Mouse (Mus musculus): ENCODE data around the gene Cmtm6.
"Not testable (repeated sequence)": the region's sequence is repeated elsewhere in the genome, so short reads cannot be mapped to it uniquely, and the experiment has no call there.

Gene Cmtm6

GRCm38 (mm10) chr9:114731011-114731755 lies at the start of gene Cmtm6:
Cmtm6 (plus strand) TSS chr9:114731116.
- peak; percentile 98 for DNase-seq

DNA sequence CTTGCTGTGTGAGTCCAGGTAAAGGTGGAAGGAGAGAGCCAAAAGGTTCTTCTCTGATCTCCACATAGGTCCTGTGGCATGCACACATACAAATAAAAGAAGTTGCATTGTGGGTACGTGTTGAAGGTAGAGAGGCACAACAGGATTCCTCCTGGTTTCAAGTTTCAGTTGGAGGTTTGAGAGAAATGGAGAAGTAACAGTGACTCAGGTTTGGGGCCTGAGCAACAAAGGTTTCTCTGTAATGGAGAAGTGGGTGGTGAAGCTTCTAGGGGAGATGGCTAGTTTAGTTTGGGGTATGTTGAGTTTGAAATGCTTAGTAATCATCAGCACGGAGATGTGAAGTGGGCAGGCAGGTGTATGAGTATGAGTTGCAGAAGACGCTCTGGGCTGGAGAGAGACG lies 48.7 kb upstream of the Cmtm6 start:
- no peak for DNase-seq

- DNase-seq: no peak
Observed at GRCm38 (mm10) chr9:114686245-114686644, 44.7 kb upstream of the Cmtm6 start.

GRCm38 (mm10) chr9:114687639-114688038 lies 43.3 kb upstream of the Cmtm6 start:
- no peak for DNase-seq

- DNase-seq: peak; percentile 99
Observed at GRCm38 (mm10) chr9:114688252-114688952, 42.5 kb upstream of the Cmtm6 start, which contains the start of gene Dync1li1. Dync1li1 (plus strand) TSS chr9:114688790.

DNA sequence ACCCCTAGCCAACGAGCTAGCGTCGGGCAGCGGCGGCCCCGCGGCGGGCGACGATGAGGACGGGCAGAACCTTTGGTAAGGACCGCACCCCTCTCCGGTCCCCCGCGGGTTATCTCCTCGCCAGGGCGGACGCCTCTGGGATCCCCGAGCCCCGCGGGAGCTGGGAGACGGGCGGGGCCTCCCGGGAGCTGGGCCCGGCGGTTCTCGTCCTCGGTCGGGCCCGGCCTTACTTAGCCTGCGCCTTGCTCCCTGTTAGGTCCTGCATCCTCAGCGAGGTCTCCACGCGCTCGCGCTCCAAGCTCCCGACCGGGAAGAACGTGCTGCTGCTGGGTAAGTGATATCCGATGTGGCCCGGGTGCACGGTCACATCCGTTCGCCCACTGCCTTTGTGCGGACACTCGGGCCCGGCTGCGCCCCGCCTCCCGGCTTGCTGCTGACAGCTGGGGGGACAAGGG lies 41.9 kb upstream of the Cmtm6 start:
- DNase-seq: peak in 1 of 2 experiments; percentile 64

DNA sequence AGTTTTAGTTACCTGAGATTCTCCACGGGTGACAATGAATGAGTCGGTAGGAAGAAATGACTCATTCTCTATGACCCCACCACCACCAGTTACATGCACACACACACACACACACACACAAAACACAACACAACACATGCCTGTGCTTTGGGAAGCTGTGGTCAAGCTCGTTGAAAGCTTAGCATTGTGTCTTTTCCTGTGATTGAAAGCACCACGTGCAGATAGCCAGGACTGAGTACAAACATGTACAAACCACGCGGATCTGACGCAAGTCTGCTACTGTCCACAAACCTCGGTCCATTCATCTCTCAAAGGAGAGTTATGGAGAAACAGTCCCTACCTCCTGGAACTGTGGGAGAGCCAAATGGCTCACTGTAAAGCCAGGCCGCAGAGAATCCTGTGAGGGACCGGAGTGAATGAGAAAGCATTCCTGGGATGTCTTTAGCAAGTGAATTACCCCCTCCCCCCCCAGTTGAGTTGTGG lies 40.8 kb upstream of the Cmtm6 start:
- no peak for DNase-seq

GRCm38 (mm10) chr9:114691112-114691511 lies 39.8 kb upstream of the Cmtm6 start:
- DNase-seq: no peak

DNA sequence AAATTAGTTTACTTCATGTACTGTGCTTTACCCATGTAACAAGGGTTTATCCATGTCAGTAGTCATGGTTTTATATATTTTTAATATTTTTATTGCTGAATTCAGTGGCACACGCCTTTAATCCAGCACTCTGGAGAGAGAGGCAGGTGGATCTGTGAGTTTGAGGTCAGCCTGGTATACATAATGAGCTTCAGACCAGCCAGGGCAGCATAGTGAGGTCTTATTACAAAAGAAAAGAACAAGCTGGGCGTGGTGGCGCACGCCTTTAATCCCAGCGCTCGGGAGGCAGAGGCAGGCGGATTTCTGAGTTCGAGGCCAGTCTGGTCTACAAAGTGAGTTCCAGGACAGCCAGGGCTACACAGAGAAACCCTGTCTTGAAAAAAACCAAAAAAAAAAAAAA lies 35.3 kb upstream of the Cmtm6 start:
- not testable (repeated sequence) for DNase-seq

DNA sequence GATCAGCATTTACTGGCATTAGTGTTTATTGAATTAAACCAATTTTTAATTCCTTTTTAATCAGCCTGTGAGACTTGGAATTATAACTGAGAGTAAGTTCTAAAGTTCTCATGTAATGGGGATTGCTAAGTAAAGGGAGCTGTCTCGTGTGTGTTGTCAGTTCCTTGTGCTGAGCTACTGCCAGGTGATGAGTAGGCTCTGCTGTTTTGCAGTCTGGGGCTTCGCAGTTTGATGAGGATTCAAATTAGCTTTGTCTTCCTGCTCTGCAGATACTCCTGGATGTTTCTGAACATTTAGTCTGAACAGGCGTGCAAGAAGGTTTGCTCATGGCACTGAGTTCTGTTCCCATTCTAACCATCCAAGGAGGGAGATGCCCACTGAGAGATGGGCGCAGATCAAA lies 33.8 kb upstream of the Cmtm6 start:
- no peak for DNase-seq

GRCm38 (mm10) chr9:114697926-114698325 lies 33.0 kb upstream of the Cmtm6 start:
- DNase-seq: no peak

DNA sequence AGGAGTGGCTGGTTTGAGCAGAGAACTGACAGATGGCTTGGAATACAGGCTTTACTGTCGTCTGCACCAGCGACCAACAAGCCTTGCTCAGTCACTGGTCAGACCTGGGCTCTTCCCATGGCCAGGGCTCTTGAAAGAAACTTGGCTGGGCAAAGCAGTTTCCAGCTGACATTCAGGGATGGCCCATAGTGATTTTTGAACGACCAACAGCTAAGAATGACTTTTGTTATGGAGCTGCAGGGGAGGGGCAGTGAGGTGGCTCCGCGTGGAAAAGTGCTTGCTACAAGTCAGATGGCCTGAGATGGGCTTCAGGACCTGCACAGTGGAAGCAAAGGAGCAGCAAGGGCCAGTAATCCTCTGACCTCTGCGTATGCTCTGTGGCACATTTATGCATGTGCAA lies 31.7 kb upstream of the Cmtm6 start:
- DNase-seq: peak; percentile 35 to 45

DNA sequence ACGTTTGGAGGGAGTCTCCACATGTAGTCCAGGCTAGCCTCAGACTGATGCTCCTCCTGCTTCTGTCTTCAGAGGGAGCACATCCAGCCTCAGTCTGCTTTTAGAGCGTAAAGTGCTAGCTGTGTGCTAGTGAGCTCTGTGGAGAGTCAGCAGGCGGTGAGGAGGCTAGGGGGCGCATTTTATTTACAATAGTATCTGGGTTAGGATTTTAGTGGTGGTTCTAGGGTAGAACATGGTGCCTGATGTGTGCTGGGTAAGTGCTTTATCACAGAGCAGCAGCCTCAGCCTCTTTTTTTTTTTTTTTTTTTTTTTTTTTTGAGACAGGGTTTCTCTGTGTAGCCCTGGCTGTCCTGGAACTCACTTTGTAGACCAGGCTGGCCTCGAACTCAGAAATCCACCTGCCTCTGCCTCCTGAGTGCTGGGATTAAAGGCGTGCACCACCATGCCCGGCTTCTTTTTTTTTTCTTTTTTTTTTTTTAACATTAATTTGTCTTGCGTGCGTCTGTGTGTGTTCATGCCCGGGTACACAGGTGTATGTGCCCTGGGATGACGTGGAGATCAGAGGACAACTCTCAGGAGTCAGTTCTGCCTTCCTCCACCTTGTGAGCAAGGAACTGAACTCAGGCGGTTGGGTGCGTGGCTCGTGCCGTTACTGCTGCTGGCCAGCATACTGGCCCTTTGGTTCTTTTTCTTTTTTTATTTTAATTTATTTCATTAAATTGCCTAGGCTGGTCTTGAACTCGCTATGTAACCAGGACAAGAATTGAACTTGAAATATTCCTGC lies 30.8 kb upstream of the Cmtm6 start:
- no peak for DNase-seq

- DNase-seq: no peak
Observed at GRCm38 (mm10) chr9:114701031-114701430, 29.9 kb upstream of the Cmtm6 start.

- DNase-seq: no peak
Observed at GRCm38 (mm10) chr9:114701921-114702320, 29.0 kb upstream of the Cmtm6 start.

- no peak for DNase-seq
Observed at GRCm38 (mm10) chr9:114707805-114708204, 23.1 kb upstream of the Cmtm6 start.

DNA sequence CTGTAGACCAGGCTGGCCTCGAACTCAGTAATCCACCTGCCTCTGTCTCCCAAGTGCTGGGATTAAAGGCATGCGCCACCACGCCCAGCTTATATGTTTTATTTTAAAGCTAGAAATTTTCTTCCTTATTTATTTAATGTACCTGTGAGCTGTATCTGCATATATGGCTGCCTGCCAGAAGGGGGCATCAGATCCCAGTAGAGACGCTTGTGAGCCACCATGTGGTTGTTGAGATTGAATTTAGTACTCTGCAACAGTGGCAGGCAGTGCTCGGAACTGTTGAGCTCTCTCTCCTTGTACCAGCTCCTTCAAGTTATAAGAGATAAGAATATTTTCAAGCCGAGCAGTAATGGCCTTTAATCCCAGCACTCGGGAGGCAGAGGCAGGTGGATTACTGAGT lies 20.6 kb upstream of the Cmtm6 start:
- peak; percentile 64 to 67 for DNase-seq

GRCm38 (mm10) chr9:114713481-114713880 lies 17.4 kb upstream of the Cmtm6 start:
- DNase-seq: no peak

DNA sequence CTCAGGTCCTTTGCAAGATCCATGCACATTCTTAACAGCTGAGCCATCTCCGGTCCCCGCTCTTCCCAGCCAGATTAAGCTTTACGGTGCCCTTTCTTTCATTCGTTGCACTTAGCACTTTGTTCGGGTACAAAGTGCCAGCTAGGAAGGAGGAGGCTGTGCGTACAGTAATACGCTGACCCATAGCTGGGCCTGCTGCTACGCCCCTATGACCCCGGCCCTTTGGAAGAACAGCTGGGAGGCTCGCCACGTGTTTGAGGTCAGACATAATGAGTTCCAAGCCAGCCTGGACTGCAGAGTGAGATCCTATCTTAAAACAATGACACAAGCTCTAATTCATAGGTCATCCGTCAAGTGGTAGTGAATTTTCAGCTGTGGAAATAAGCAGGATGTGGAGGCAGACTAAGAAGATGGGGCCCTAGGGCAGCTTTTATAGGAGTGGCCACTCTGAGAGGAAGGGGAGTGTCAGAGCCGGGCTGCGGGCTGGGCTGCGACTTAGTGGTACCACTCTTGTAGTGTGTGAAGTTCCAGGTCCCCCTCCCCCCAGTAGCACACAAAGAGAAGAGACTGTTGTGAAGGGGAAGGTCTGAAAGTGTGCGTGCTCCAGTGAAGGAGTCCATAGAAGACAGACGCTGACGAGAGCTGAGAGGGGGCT lies 14.1 kb upstream of the Cmtm6 start:
- DNase-seq: no peak

- DNase-seq: peak; percentile 75 to 88
Observed at GRCm38 (mm10) chr9:114727315-114727714, 3.6 kb upstream of the Cmtm6 start.

DNA sequence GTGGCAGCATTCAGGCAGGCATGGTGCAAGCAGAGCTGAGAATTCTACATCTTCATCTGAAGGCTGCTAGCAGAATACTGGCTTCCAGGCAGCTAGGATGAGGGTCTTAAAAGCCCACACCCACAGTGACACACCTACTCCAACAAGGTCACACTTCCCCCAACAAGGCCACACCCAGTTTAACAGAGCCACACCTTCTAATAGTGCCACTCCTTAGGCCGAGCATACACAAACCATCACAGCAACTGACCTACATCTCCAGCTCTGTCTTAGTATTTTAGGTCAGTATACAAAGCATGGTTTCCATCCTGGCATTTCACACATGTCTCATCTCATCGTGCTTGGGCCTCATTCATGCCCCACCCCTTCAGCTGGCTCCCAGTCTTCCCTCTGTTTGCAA lies 2.5 kb upstream of the Cmtm6 start:
- not testable (repeated sequence) for DNase-seq
